Mouse (Mus musculus): ENCODE measurements around the gene Ncaph2.

DNA sequence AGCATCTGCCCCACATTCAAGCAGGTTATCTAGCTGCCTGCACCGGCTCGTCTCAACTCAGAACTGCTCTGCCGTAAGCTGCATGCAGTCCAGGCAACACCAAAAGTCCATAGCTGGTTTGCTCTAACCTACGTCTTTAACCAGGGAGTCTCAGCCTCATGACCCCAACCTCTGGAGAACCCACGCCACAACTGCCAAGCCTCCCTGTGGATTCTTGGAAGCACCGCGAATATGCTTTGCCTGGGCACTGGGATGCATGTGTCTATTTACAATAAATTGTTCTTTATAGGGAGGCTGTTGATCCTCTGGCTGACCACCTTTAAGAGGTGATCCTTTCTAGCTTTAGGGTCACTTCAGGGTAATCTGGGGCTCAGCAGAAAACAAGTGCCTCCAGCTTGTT is 17.0 kb downstream of the Ncaph2 start:
- no peak for TF ChIP-seq MAX (IDR thresholded peaks at IDR 0.05)
- TF ChIP-seq CTCF (IDR thresholded peaks at IDR 0.05; ENCODE audit: control insufficient read depth, insufficient read depth, insufficient read length): no peak
- TF ChIP-seq MYOG (IDR thresholded peaks at IDR 0.05; ENCODE audit: control insufficient read depth, extremely low read depth, insufficient read length): no peak
- no peak for TF ChIP-seq USF1 (IDR thresholded peaks at IDR 0.05; ENCODE audit: low read depth)

Data from C2C12 (cell line).